In the genomic region with DNA sequence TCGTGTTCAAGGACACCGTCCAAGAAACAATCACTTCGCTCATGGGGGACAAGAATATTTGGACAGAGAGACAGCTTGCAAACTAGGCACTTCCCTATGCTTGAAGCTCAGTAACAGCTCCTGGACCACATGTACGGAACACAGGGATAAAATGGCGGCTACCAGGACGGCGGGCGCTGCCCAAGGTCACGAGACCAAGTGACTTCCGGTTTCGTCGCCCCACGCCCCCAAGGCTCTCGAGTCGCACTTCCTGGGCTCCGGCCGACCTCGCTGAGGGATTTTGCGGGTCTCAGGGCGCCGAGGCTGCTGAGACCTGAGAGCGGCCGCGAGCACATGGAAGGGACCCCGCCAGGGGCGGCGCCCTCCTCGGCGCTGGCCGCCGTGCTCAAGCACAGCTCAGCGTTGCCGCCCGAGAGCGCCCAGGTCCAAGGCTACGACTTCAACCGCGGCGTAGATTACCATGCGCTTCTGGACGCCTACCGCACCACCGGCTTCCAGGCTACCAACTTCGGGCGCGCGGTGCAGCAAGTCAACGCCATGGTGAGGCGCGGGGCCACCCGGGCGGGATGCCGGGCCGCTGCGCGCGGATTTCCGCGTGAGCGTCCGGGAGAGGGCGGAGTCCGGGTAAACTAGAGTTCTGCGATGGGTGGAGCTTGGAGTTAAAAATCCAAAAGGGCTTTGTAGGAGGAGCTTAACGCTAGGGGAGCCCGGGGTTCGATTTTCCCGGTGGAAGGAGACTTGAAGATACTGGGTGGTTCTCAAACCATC, we compare ENCODE assay signal across 8 mouse cellular contexts. TPM values are rescaled to one million over a fixed set of nuclear protein-coding genes. Genes with fewer than 3 reads are reported as not detected.
DNase-seq lines count a peak whose midpoint lies in the region; ATAC-seq and TF ChIP-seq lines count a peak whose summit lies in the region.

A gene (plus strand): TSS at position 244 of the 768 bp plus-strand sequence.

- H3K27ac ChIP-seq in hindbrain, embryonic 16.5 days (ENCODE audit: low read depth, low read length), result peak within 1 kb of the TSS; percentile 93
- peak within 1 kb of the TSS; percentile 93 for H3K27ac ChIP-seq in left cerebral cortex, adult 2 months

- H3K27me3 ChIP-seq in hindbrain, embryonic 16.5 days (replicated peaks; ENCODE audit: control insufficient read depth, insufficient read depth, low read length), result no peaks in the 10 kb centered on the region

- H3K9ac ChIP-seq in hindbrain, embryonic 16.5 days (ENCODE audit: low read depth, low read length), result peak within 1 kb of the TSS; percentile 86

- H3K4me1 ChIP-seq in hindbrain, embryonic 16.5 days (ENCODE audit: control insufficient read depth, insufficient read depth, low read depth, low read length), result peaks cover 16% of the 10 kb centered on the region

- H3K9me3 ChIP-seq in hindbrain, embryonic 16.5 days (ENCODE audit: control insufficient read depth, low read length), result no peaks in the 10 kb centered on the region

- intact Hi-C loops in left cerebral cortex, adult 2 months (cut with DNase I), result loop anchor here (5.0 kb wide), 2 partner anchors 44 to 94 kb away; a partner anchor contains a TSS

- DNase-seq in T-cell, adult 2 months (ENCODE audit: low spot score), result peak; percentile 90
- DNase-seq in cerebellum, postnatal 36 days, result peak; percentile 88 to 90
- DNase-seq in gastrocnemius, adult 18-20 months (ENCODE audit: low spot score), result peak; percentile 93
- peak; percentile 88 to 90 for DNase-seq in left cerebral cortex, adult 2 months (ENCODE audit: extremely low spot score in 1 of 2, low spot score in 2 of 2)
- peak; percentile 91 to 94 for DNase-seq in right cerebral cortex, adult 2 months (ENCODE audit: low spot score in 2 of 2)
- peak; percentile 92 for DNase-seq in urinary bladder, postnatal 14 days (ENCODE audit: low spot score)

- peak; percentile 18 for TF ChIP-seq CTCF in left cerebral cortex, adult 2 months (IDR thresholded peaks at IDR 0.05)

- peak; percentile 91 for ATAC-seq in hindbrain, embryonic 16.5 days
- ATAC-seq in megakaryocyte, adult 5-6 weeks (ENCODE audit: poor library complexity, severe bottlenecking), result peak; percentile 95

- H3K4me2 ChIP-seq in hindbrain, embryonic 16.5 days (ENCODE audit: low read length), result peak within 1 kb of the TSS; percentile 88

- peak within 1 kb of the TSS; percentile 90 for H3K4me3 ChIP-seq in hindbrain, embryonic 16.5 days (ENCODE audit: low read length)
- H3K4me3 ChIP-seq in left cerebral cortex, adult 2 months, result peak within 1 kb of the TSS; percentile 70

- 0% methylated on average over 68 of the region's 68 CpGs for WGBS in hindbrain, embryonic 16.5 days

- peaks cover 23% of the 10 kb centered on the region for H3K36me3 ChIP-seq in hindbrain, embryonic 16.5 days (ENCODE audit: control insufficient read depth, insufficient read depth, low read length)

RNA-seq across cellular contexts. Expression of the gene that starts here (rescaled TPM):
- 10 to 100 TPM; 31.6 to 35.1 TPM for total RNA-seq in gastrocnemius, adult 18-20 months (2021)
- polyA plus RNA-seq in hindbrain, embryonic 16.5 days (2015; fragmentation: Nextera tagmentation; extraction: Ambion mirVana), result 112 and 119 TPM in 2 replicates
- total RNA-seq in left cerebral cortex, adult 2 months (2021), result 10 to 100 TPM; 66.1 to 68.7 TPM
- 50.9 and 55.1 TPM in 2 replicates for total RNA-seq in megakaryocyte, adult 5-6 weeks (2015)
- total RNA-seq in megakaryocyte, adult 5-6 weeks (2017), result 26.9 and 30.2 TPM in 2 replicates

Comparison
In these comparisons a context has a peak if more than half of its experiments do, and no peak if none do; other contexts are left out.
1. Peak in every context shown above with its lines: DNase-seq, ATAC-seq, H3K4me3 ChIP-seq and H3K27ac ChIP-seq.